Mouse (Mus musculus) hindbrain, embryonic 10.5 days (tissue): ENCODE results near the gene Add3. TPM values are rescaled to one million over a fixed set of nuclear protein-coding genes. Genes with fewer than 3 reads are reported as not detected.

Source experiments
- DNase-seq: peaks from one replicate; pipeline ENCODE4 v3.0.0-alpha.2; 2017; ENCODE audit warnings: low spot score
- H3K27ac ChIP-seq: fragments of 300-500 bp; sonication (generic); 2 replicates; pipeline ENCODE4 v1.5.1; 2016; ENCODE audit warnings: mild to moderate bottlenecking, moderate library complexity
- H3K27me3 ChIP-seq: fragments of 300-500 bp; sonication (generic); 2 replicates; pipeline ENCODE4 v1.6.1; 2016; ENCODE audit warnings: mild to moderate bottlenecking; ENCODE audit not compliant: poor library complexity, insufficient read depth, severe bottlenecking
- H3K36me3 ChIP-seq: fragments of 300-500 bp; sonication (generic); 2 replicates; pipeline ENCODE4 v1.6.1; 2016; ENCODE audit warnings: mild to moderate bottlenecking, moderate library complexity
- H3K4me1 ChIP-seq: fragments of 300-500 bp; sonication (generic); replicated peaks from 2 replicates; pipeline ENCODE4 v1.6.1; 2016; ENCODE audit warnings: mild to moderate bottlenecking
- H3K4me3 ChIP-seq: fragments of 300-500 bp; sonication (generic); 2 replicates; pipeline ENCODE4 v1.5.1; 2016; ENCODE audit warnings: mild to moderate bottlenecking, moderate library complexity
- H3K9me3 ChIP-seq: fragments of 300-500 bp; sonication (generic); 2 replicates; pipeline ENCODE4 v1.6.1; 2016; ENCODE audit warnings: mild to moderate bottlenecking, moderate library complexity
- WGBS: fragments of 180-500 bp; shearing (Covaris S2); methylation state at CpG from one replicate; pipeline ENCODE4 v1.1.7; 2016; 5-methylcytosine and 5-hydroxymethylcytosine counted together
- polyA plus RNA-seq: library from polyadenylated mRNA; unstranded; fragments of >200 nt; fragmentation: Nextera tagmentation; extraction: Ambion mirVana; gene quantifications from 2 replicates; pipeline ENCODE4 v1.2.1, GENCODE M21; 2016

Gene Add3
- polyA plus RNA-seq, 1 experiment from 2014 or later, result 45.9 TPM

GRCm38 (mm10) chr19:53262061-53262460, 121.8 kb downstream of the Add3 start:
- H3K27ac ChIP-seq, result no peak overlapping the region
- peaks cover 36% of the 10 kb centered on the region for H3K4me1 ChIP-seq
- no peaks in the 10 kb centered on the region for H3K9me3 ChIP-seq
- 80% methylated on average over 7 of the region's 7 CpGs for WGBS
- no peaks in the 10 kb centered on the region for H3K27me3 ChIP-seq
- H3K4me3 ChIP-seq, result no peak overlapping the region
- no peaks in the 10 kb centered on the region for H3K36me3 ChIP-seq
- no peak for DNase-seq

- no peak for DNase-seq
- Histone ChIP-seq H3K9me3 (no peaks in the 10 kb centered on the region), H3K36me3 (no peaks in the 10 kb centered on the region), H3K27ac (peak overlapping the region; percentile 64; the same call in 1 of the 2 replicates), H3K4me3 (peak overlapping the region; percentile 32), H3K27me3 (no peaks in the 10 kb centered on the region), H3K4me1 (peaks cover 34% of the 10 kb centered on the region)
- 29% methylated on average over 23 of the region's 23 CpGs for WGBS
Observed at GRCm38 (mm10) chr19:53263859-53264733, 123.9 kb downstream of the Add3 start.

- 0 out of 2 replicates have a peak overlapping the region, but pooled peaks have one; percentile 64 for H3K27ac ChIP-seq
- 62% methylated on average over 12 of the region's 12 CpGs for whole genome bisulfite sequencing
- H3K4me1 ChIP-seq, result peaks cover 24% of the 10 kb centered on the region
- no peak overlapping the region; the same call in 1 of the 2 replicates for H3K4me3 ChIP-seq
- no peaks in the 10 kb centered on the region for H3K27me3 ChIP-seq
- H3K9me3 ChIP-seq, result no peaks in the 10 kb centered on the region
- no peak for DNase-seq
- no peaks in the 10 kb centered on the region for H3K36me3 ChIP-seq
Observed at GRCm38 (mm10) chr19:53264821-53265727, 124.8 kb downstream of the Add3 start.

GRCm38 (mm10) chr19:53267305-53267704, 127.1 kb downstream of the Add3 start:
- no peaks in the 10 kb centered on the region for H3K36me3 ChIP-seq
- H3K27me3 ChIP-seq, result no peaks in the 10 kb centered on the region
- no peak overlapping the region for H3K27ac ChIP-seq
- no peak for DNase-seq
- peaks cover 20% of the 10 kb centered on the region for H3K4me1 ChIP-seq
- no peaks in the 10 kb centered on the region for H3K9me3 ChIP-seq
- no peak overlapping the region for H3K4me3 ChIP-seq
- 92% methylated on average over 9 of the region's 9 CpGs for WGBS

- H3K4me3 ChIP-seq, result no peak overlapping the region
- no peaks in the 10 kb centered on the region for H3K36me3 ChIP-seq
- no peak for DNase-seq
- no peak overlapping the region for H3K27ac ChIP-seq
- 92% methylated on average over 17 of the region's 17 CpGs for WGBS
- peaks cover 20% of the 10 kb centered on the region for H3K4me1 ChIP-seq
- no peaks in the 10 kb centered on the region for H3K9me3 ChIP-seq
- H3K27me3 ChIP-seq, result no peaks in the 10 kb centered on the region
Observed at GRCm38 (mm10) chr19:53273055-53273722, 132.9 kb downstream of the Add3 start.

GRCm38 (mm10) chr19:53273781-53274428, 133.7 kb downstream of the Add3 start:
- H3K4me1 ChIP-seq, result peaks cover 25% of the 10 kb centered on the region
- no peak overlapping the region for H3K27ac ChIP-seq
- no peaks in the 10 kb centered on the region for H3K27me3 ChIP-seq
- 89% methylated on average over 23 of the region's 23 CpGs for WGBS
- H3K4me3 ChIP-seq, result no peak overlapping the region
- DNase-seq, result no peak
- no peaks in the 10 kb centered on the region for H3K36me3 ChIP-seq
- H3K9me3 ChIP-seq, result no peaks in the 10 kb centered on the region

GRCm38 (mm10) chr19:53275204-53275603, 135.0 kb downstream of the Add3 start:
- WGBS, result 45% methylated on average over 3 of the region's 3 CpGs
- H3K27me3 ChIP-seq, result no peaks in the 10 kb centered on the region
- H3K9me3 ChIP-seq, result no peaks in the 10 kb centered on the region
- no peak for DNase-seq
- no peak overlapping the region for H3K4me3 ChIP-seq
- 0 out of 2 replicates have a peak overlapping the region, but pooled peaks have one; percentile 19 for H3K27ac ChIP-seq
- peaks cover 28% of the 10 kb centered on the region for H3K4me1 ChIP-seq
- H3K36me3 ChIP-seq, result no peaks in the 10 kb centered on the region

GRCm38 (mm10) chr19:53276902-53277707, 136.9 kb downstream of the Add3 start:
- Histone ChIP-seq H3K4me1 (peaks cover 31% of the 10 kb centered on the region), H3K4me3 (no peak overlapping the region), H3K9me3 (no peaks in the 10 kb centered on the region), H3K27me3 (no peaks in the 10 kb centered on the region), H3K27ac (no peak overlapping the region), H3K36me3 (no peaks in the 10 kb centered on the region)
- WGBS, result 74% methylated on average over 19 of the region's 19 CpGs
- no peak for DNase-seq

- peak overlapping the region; percentile 35 for H3K27ac ChIP-seq
- H3K9me3 ChIP-seq, result no peaks in the 10 kb centered on the region
- peaks cover 37% of the 10 kb centered on the region for H3K4me1 ChIP-seq
- H3K36me3 ChIP-seq, result no peaks in the 10 kb centered on the region
- no peak for DNase-seq
- 68% methylated on average over 19 of the region's 19 CpGs for WGBS
- H3K4me3 ChIP-seq, result no peak overlapping the region
- peaks cover 3% of the 10 kb centered on the region; the same call in 1 of the 2 replicates for H3K27me3 ChIP-seq
Observed at GRCm38 (mm10) chr19:53278491-53279415, 138.5 kb downstream of the Add3 start.

GRCm38 (mm10) chr19:53280254-53280653, 140.0 kb downstream of the Add3 start:
- H3K27ac ChIP-seq, result no peak overlapping the region
- no peaks in the 10 kb centered on the region for H3K36me3 ChIP-seq
- H3K9me3 ChIP-seq, result no peaks in the 10 kb centered on the region
- H3K27me3 ChIP-seq, result peaks cover 12% of the 10 kb centered on the region; the same call in 1 of the 2 replicates
- H3K4me1 ChIP-seq, result peaks cover 42% of the 10 kb centered on the region
- H3K4me3 ChIP-seq, result no peak overlapping the region
- WGBS, result 90% methylated on average over 8 of the region's 8 CpGs
- no peak for DNase-seq

GRCm38 (mm10) chr19:53282571-53282970, 142.3 kb downstream of the Add3 start:
- Histone ChIP-seq H3K4me1 (peaks cover 29% of the 10 kb centered on the region), H3K36me3 (no peaks in the 10 kb centered on the region), H3K27ac (no peak overlapping the region; the same call in 1 of the 2 replicates), H3K4me3 (no peak overlapping the region), H3K9me3 (no peaks in the 10 kb centered on the region), H3K27me3 (peaks cover 12% of the 10 kb centered on the region; the same call in 1 of the 2 replicates)
- WGBS, result 64% methylated on average over 10 of the region's 10 CpGs
- DNase-seq, result no peak
